Mouse (Mus musculus) embryonic facial prominence, embryonic 11.5 days (tissue): ENCODE data around the gene Pgm2. TPM values are rescaled to one million over a fixed set of nuclear protein-coding genes. Genes with fewer than 3 reads are reported as not detected.

Experiments
- microRNA-seq: library from miRNA; unstranded; fragments of <30 nt; microRNA quantifications from one replicate; pipeline ENCODE4, GENCODE M21; 2016; ENCODE audit warnings: borderline number of aligned reads
- polyA plus RNA-seq: library from polyadenylated mRNA; unstranded; fragments of >200 nt; fragmentation: Nextera tagmentation; extraction: Ambion mirVana; gene quantifications from 2 replicates; pipeline ENCODE4 v1.2.1, GENCODE M21; 2014

Pgm2 gene
- polyA plus RNA-seq, 1 experiment from 2014 or later, result 35.6 TPM

Small RNAs within 50 kb of the gene (microRNA-seq; reads per million reads assigned to microRNA genes)
- gene Gm22395 (not detected), gene Gm23967 (not detected)

Other genes starting within 250 kb of the Pgm2 start
- gene Rell1, start 124.1 kb upstream of the Pgm2 start, polyA plus RNA-seq, result 15.0 and 17.8 TPM in 2 replicates
- 29.5 and 30.4 TPM in 2 replicates for gene Tbc1d1, start 63.4 kb downstream of the Pgm2 start, polyA plus RNA-seq